Mouse (Mus musculus) stomach, embryonic 16.5 days (tissue): ENCODE results near the gene Tgtp2. TPM values are rescaled to one million over a fixed set of nuclear protein-coding genes. Genes with fewer than 3 reads are reported as not detected.

Experiments
- ATAC-seq: fragments of 200-750 bp; cut with Nextera tagmentation; 2 replicates; pipeline ENCODE4 v1.8.0; 2017; ENCODE audit warnings: moderate number of reproducible peaks, moderate TSS enrichment; ENCODE audit not compliant: insufficient read depth, low FRiP score
- H3K27ac ChIP-seq: fragments of 300-500 bp; sonication (generic); 2 replicates; pipeline ENCODE4 v1.5.1; 2014; ENCODE audit warnings: low read length
- H3K27me3 ChIP-seq: fragments of 300-500 bp; sonication (generic); 2 replicates; pipeline ENCODE4 v1.6.1; 2014; ENCODE audit warnings: low read length, control low read depth, mixed read lengths; ENCODE audit not compliant: control insufficient read depth, insufficient read depth
- H3K36me3 ChIP-seq: fragments of 300-500 bp; sonication (generic); 2 replicates; pipeline ENCODE4 v1.6.1; 2014; ENCODE audit warnings: low read length; ENCODE audit not compliant: control insufficient read depth, insufficient read depth
- H3K4me1 ChIP-seq: fragments of 300-500 bp; sonication (generic); 2 replicates; pipeline ENCODE4 v1.6.1; 2014; ENCODE audit warnings: low read length, control low read depth, mixed read lengths; ENCODE audit not compliant: control insufficient read depth, insufficient read depth
- H3K4me2 ChIP-seq: fragments of 300-500 bp; sonication (generic); 2 replicates; pipeline ENCODE4 v1.6.1; 2014; ENCODE audit warnings: low read depth, low read length, mixed read lengths
- H3K4me3 ChIP-seq: fragments of 300-500 bp; sonication (generic); replicated peaks from 2 replicates; pipeline ENCODE4 v1.5.1; 2014; ENCODE audit warnings: mild to moderate bottlenecking, low read length
- H3K9ac ChIP-seq: fragments of 300-500 bp; sonication (generic); 2 replicates; pipeline ENCODE4 v1.6.1; 2014; ENCODE audit warnings: low read length
- H3K9me3 ChIP-seq: fragments of 300-500 bp; sonication (generic); replicated peaks from 2 replicates; pipeline ENCODE4 v1.6.1; 2016; ENCODE audit warnings: low read length, control low read depth; ENCODE audit not compliant: control insufficient read depth
- WGBS: fragments of 180-500 bp; shearing (Covaris S2); extraction: QIAGEN DNeasy Blood & Tissue Kit; methylation state at CpG from one replicate; pipeline ENCODE4 v1.1.7; 2014; 5-methylcytosine and 5-hydroxymethylcytosine counted together
- polyA plus RNA-seq: library from polyadenylated mRNA; unstranded; fragments of >200 nt; fragmentation: Nextera tagmentation; extraction: Ambion mirVana; gene quantifications from 2 replicates; pipeline ENCODE4 v1.2.1, GENCODE M21; 2015

Tgtp2 gene
- polyA plus RNA-seq, 1 experiment from 2014 or later, result 0.41 TPM

DNA sequence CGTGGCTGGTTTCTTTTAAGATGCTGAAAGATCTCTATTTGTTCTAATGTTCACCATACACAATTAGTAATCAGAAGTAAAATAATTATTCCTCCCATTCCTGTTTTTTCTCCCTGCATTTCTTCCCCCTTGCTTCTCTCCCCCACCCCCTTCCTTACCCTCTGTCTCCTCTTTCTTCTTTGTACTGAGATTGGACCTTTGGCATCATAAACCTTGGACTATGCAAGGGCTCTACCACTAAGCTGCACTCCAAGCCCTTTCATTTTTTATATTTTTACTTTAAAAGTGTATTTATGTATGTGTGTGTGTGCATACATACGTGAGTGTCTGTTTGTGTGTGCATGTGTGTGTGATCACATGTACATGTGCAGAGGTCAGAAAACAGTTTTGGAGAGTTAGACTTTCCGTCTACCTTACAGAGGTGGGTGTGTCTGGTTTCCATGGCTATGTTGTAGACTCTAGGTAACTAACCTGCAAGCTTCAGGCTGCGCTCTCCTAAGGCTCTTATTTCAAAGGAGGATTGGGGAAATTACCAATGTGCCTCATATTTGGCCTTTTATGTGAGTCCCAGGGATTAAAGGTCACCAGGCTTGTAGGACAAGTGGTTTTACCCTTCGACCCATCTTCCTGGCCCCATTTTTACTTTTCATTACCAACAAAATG is 25.1 kb upstream of the Tgtp2 start:
- ATAC-seq, result peak; percentile 54; the same call in 1 of the 2 replicates
- no peak overlapping the region for H3K27ac ChIP-seq
- no peak overlapping the region; the same call in 1 of the 2 replicates for H3K4me2 ChIP-seq
- H3K9me3 ChIP-seq, result no peaks in the 10 kb centered on the region
- no peak overlapping the region for H3K4me3 ChIP-seq
- no peaks in the 10 kb centered on the region for H3K27me3 ChIP-seq
- no peak overlapping the region for H3K9ac ChIP-seq
- H3K4me1 ChIP-seq, result peaks cover 8% of the 10 kb centered on the region
- H3K36me3 ChIP-seq, result no peaks in the 10 kb centered on the region
- WGBS, result 67% methylated on average over 5 of the region's 5 CpGs

DNA sequence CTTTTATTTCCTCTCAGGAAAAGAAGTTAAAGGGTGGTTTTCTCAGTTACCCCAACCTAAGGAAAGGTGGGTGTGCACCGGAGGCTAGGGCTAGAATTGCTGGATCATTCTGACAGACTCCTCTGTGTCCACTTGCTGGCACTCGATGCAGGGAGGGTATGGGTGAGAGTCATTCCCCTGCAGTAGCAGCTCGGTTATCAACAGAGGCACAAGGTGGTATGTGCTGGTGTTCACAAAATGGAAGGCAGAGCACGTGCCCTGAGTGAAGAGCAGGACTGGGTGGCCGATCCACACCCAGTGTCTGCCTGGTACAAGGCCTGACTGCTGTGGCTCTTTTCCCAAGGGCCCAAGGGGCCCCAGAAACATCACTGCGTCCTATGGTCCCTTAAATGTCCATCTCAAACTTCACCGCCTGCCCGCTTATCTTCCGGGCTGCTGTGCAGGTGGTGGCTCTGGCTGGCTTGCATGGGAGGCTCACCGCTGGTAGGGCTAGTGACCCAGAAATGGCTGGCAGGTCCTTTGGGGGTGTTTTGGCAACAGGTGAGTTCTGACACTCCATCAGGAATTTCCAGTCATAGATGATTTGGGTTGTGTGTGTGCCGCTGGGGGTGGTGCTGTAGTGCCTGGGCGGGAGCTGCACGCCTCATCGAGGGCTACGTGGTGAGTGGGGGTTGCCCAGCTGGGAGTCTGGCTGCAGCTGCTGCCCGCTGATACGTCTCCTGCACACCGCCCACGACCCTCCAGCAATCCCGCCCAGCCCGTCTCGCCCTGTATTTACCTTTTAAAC is 24.0 kb upstream of the Tgtp2 start:
- no peak overlapping the region; the same call in 1 of the 2 replicates for H3K4me3 ChIP-seq
- ATAC-seq, result peak; percentile 82
- H3K9ac ChIP-seq, result no peak overlapping the region
- no peaks in the 10 kb centered on the region for H3K36me3 ChIP-seq
- peak overlapping the region; percentile 33; the same call in 1 of the 2 replicates for H3K27ac ChIP-seq
- H3K9me3 ChIP-seq, result no peaks in the 10 kb centered on the region
- peaks cover 8% of the 10 kb centered on the region for H3K4me1 ChIP-seq
- H3K27me3 ChIP-seq, result no peaks in the 10 kb centered on the region
- peak overlapping the region; percentile 33 for H3K4me2 ChIP-seq
- WGBS, result 35% methylated on average over 22 of the region's 22 CpGs

DNA sequence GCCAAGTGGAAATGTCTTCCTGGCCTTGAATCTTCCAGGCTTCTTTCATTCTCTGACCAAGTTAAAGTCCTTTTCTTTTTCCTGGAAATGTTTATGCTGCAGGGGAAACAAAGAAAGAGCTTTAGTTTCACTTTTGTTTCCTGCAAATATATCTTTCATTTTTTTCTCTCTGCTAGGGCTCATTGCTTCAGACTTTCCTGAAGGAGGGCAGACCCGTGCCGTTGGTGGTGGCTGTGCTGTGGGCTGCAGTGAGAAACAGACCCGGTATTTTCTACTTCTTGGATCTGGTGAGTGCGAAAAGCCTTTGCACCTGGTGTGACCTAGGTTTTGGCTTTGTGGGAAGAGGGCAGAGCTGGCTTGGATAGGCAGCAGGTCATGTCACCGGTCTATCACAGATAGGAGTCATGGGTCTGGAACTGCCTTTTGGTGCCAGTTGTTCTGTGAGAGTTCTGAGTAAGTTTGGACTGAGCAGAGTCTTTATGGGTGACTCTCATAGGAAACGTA is 22.9 kb upstream of the Tgtp2 start:
- no peaks in the 10 kb centered on the region for H3K36me3 ChIP-seq
- no peaks in the 10 kb centered on the region for H3K9me3 ChIP-seq
- H3K4me3 ChIP-seq, result no peak overlapping the region
- 0 out of 2 replicates have a peak overlapping the region, but pooled peaks have one; percentile 9 for H3K9ac ChIP-seq
- no peak for ATAC-seq
- H3K4me2 ChIP-seq, result peak overlapping the region; percentile 5; the same call in 1 of the 2 replicates
- no peak overlapping the region for H3K27ac ChIP-seq
- WGBS, result 67% methylated on average over 6 of the region's 6 CpGs
- H3K4me1 ChIP-seq, result peaks cover 8% of the 10 kb centered on the region
- no peaks in the 10 kb centered on the region for H3K27me3 ChIP-seq

DNA sequence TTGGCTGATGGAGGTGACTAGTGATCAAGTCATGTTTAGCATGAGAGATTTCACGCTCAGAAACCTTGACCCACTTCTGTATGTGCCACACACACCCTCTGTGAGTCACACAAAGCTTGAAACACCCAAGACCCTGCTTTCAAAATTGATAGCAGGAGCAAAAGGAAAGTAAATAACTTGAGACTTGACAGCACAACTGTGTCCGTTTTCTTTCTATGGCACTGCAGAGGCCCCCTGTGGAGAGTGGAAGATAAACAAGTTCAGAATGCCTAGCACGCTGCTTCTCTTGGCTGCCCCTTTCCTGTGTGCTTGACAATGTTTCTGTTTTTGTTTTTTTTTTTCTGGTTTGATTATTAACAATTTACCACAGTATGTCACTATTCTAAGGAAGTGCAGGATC is 20.9 kb upstream of the Tgtp2 start:
- Histone ChIP-seq H3K36me3 (no peaks in the 10 kb centered on the region), H3K4me2 (no peak overlapping the region), H3K4me1 (peaks cover 8% of the 10 kb centered on the region), H3K27ac (no peak overlapping the region), H3K27me3 (no peaks in the 10 kb centered on the region), H3K9ac (no peak overlapping the region), H3K4me3 (no peak overlapping the region), H3K9me3 (no peaks in the 10 kb centered on the region)
- 30% methylated on average over 3 of the region's 3 CpGs for WGBS
- no peak for ATAC-seq

DNA sequence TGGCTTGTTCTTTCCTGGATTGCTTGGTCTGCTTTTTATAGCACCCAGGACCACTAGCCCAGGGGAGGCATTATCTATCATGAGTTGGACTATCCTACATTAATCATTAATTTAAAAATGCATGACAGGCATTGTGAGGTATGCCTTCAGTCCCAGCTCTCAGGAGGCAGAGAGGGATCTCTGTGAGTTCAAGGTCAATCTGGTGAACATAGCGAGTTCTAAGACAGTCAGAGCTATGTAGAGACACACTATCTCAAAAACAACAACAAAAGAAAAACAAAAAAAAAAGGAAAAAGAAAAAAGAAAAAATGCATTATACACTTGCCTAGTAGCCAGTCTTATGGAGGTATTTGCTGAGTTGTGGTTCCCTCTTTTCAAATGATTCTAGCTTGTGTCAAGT is 20.4 kb upstream of the Tgtp2 start:
- WGBS, result 89% methylated on average over 1 of the region's 1 CpGs
- H3K27me3 ChIP-seq, result no peaks in the 10 kb centered on the region
- H3K4me3 ChIP-seq, result no peak overlapping the region
- no peaks in the 10 kb centered on the region for H3K36me3 ChIP-seq
- H3K4me2 ChIP-seq, result no peak overlapping the region
- no peak for ATAC-seq
- H3K27ac ChIP-seq, result no peak overlapping the region
- peaks cover 8% of the 10 kb centered on the region for H3K4me1 ChIP-seq
- no peaks in the 10 kb centered on the region for H3K9me3 ChIP-seq
- H3K9ac ChIP-seq, result no peak overlapping the region

DNA sequence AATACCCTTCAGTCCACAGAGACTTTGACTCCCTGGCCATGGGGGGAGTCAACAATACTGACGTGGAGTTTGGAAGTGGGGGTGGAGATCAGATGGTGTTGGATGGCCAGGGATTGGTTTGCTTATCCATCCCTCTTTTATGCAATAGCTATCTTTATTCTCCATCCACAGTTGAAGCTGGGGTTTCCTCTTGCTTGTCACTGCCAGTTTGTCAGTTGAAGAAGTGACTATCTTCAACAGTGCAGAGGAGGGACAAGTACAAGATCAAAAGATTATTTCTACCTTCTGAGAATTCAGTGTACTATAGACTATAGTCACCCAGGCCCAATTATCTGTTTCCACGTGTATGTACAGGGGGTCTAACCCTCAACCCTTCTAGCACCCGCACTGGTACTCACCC is 19.8 kb upstream of the Tgtp2 start:
- 78% methylated on average over 3 of the region's 3 CpGs for WGBS
- H3K4me3 ChIP-seq, result no peak overlapping the region
- no peaks in the 10 kb centered on the region for H3K36me3 ChIP-seq
- no peak overlapping the region for H3K4me2 ChIP-seq
- H3K27me3 ChIP-seq, result no peaks in the 10 kb centered on the region
- ATAC-seq, result no peak
- no peak overlapping the region for H3K9ac ChIP-seq
- peaks cover 4% of the 10 kb centered on the region; the same call in 1 of the 2 replicates for H3K4me1 ChIP-seq
- H3K9me3 ChIP-seq, result no peaks in the 10 kb centered on the region
- no peak overlapping the region for H3K27ac ChIP-seq

DNA sequence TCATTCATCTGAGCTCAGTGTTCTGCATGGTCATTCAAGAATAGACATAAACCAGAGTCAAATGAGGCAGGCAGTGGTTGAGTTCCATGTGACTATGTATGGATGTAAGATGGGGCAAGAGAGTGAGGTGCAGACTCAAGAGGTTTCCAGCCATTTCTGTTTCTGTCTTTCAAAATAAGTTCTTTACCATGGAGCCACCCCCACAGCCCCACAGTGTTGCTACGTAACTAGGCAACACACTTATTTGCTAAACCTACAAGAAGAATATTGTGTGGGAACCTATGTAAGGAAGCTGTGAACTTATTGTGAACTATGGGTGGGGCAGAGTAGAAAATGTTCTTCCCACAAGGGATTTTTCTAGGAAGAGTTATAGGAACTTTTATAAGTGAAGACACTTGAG is 19.1 kb upstream of the Tgtp2 start:
- Histone ChIP-seq H3K9me3 (no peaks in the 10 kb centered on the region), H3K9ac (no peak overlapping the region), H3K27ac (no peak overlapping the region), H3K36me3 (no peaks in the 10 kb centered on the region), H3K4me2 (no peak overlapping the region), H3K27me3 (no peaks in the 10 kb centered on the region), H3K4me3 (no peak overlapping the region), H3K4me1 (peaks cover 2% of the 10 kb centered on the region; the same call in 1 of the 2 replicates)
- WGBS, result 65% methylated on average over 1 of the region's 1 CpGs
- ATAC-seq, result no peak

DNA sequence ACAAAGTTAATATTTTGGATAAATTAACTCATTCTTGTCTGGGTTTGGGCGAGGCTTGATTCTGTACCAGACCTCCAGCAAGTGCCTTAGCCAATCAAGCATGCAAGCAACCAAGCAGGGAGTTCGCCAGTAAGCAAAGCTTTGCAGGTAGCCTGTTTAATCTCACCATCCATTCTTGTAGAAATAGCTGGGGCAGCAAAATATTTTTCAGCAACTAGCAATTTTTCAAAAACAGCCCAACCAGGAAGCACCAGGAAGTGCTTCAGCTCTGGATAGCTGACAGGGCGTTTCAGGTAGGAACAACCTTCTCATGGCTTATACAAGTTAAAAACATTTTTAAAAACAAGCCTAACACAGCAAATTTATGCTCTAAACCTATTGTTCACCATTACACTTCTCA is 17.9 kb upstream of the Tgtp2 start:
- WGBS, result 72% methylated on average over 3 of the region's 3 CpGs
- no peaks in the 10 kb centered on the region for H3K9me3 ChIP-seq

DNA sequence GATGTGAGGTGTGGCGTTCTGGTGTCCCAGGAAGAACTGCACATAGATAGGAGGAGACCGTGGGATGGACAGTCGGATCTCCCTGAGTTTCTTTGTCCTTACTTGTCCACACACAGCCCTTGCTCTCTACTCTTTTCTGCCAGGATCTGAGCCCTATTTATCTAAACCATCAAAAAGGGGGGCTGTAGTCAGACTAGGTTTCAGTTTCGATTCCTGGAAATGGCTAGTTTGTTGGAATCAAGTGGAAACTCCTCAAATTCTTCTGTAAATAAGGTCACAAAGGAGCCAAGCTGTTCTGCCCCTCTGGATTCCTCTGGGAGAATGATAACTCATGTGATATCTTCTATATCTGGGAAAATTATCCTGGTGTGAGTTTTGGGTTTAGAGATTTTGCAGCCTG is 17.4 kb upstream of the Tgtp2 start:
- H3K27me3 ChIP-seq, result no peaks in the 10 kb centered on the region
- H3K9me3 ChIP-seq, result no peaks in the 10 kb centered on the region
- no peaks in the 10 kb centered on the region for H3K36me3 ChIP-seq
- no peak for ATAC-seq
- no peak overlapping the region for H3K4me2 ChIP-seq
- H3K4me3 ChIP-seq, result no peak overlapping the region
- no peaks in the 10 kb centered on the region for H3K4me1 ChIP-seq
- no peak overlapping the region for H3K9ac ChIP-seq
- WGBS, result 71% methylated on average over 4 of the region's 4 CpGs
- no peak overlapping the region for H3K27ac ChIP-seq

More for the DNA sequence above, 17.9 kb upstream of the Tgtp2 start:
- H3K27ac ChIP-seq, result no peak overlapping the region
- H3K27me3 ChIP-seq, result no peaks in the 10 kb centered on the region
- ATAC-seq, result no peak
- H3K36me3 ChIP-seq, result no peaks in the 10 kb centered on the region
- H3K4me2 ChIP-seq, result no peak overlapping the region
- no peaks in the 10 kb centered on the region for H3K4me1 ChIP-seq
- no peak overlapping the region for H3K4me3 ChIP-seq
- H3K9ac ChIP-seq, result no peak overlapping the region
